Mouse (Mus musculus) midbrain, embryonic 15.5 days (tissue): ENCODE measurements around the gene Olfr1191-ps1. TPM values are rescaled to one million over a fixed set of nuclear protein-coding genes. Genes with fewer than 3 reads are reported as not detected.
"Not testable (repeated sequence)": the region's sequence is repeated elsewhere in the genome, so short reads cannot be mapped to it uniquely, and the experiment has no call there.

Experiments
- ATAC-seq: fragments of 200-750 bp; cut with Nextera tagmentation; replicated peaks from 2 replicates; pipeline ENCODE4 v1.8.0; 2017; ENCODE audit warnings: moderate TSS enrichment
- H3K27ac ChIP-seq: fragments of 300-500 bp; sonication (generic); 2 replicates; pipeline ENCODE4 v1.5.1; 2015; ENCODE audit warnings: mild to moderate bottlenecking, inconsistent platforms
- H3K27me3 ChIP-seq: fragments of 300-500 bp; sonication (generic); replicated peaks from 2 replicates; pipeline ENCODE4 v1.6.1; 2015; ENCODE audit warnings: inconsistent platforms
- H3K36me3 ChIP-seq: fragments of 300-500 bp; sonication (generic); replicated peaks from 2 replicates; pipeline ENCODE4 v1.6.1; 2015; ENCODE audit warnings: inconsistent platforms
- H3K4me1 ChIP-seq: fragments of 300-500 bp; sonication (generic); 2 replicates; pipeline ENCODE4 v1.6.1; 2015; ENCODE audit warnings: inconsistent platforms
- H3K4me2 ChIP-seq: fragments of 300-500 bp; sonication (generic); 2 replicates; pipeline ENCODE4 v1.6.1; 2015; ENCODE audit warnings: inconsistent platforms, mild to moderate bottlenecking, moderate library complexity
- H3K4me3 ChIP-seq: fragments of 300-500 bp; sonication (generic); 2 replicates; pipeline ENCODE4 v1.5.1; 2015; ENCODE audit warnings: mild to moderate bottlenecking, inconsistent platforms
- H3K9ac ChIP-seq: fragments of 300-500 bp; sonication (generic); 2 replicates; pipeline ENCODE4 v1.6.1; 2015; ENCODE audit warnings: mild to moderate bottlenecking, inconsistent platforms
- H3K9me3 ChIP-seq: fragments of 300-500 bp; sonication (generic); 2 replicates; pipeline ENCODE4 v1.6.1; 2016; ENCODE audit warnings: inconsistent platforms
- WGBS: fragments of 180-500 bp; shearing (Covaris S2); methylation state at CpG from one replicate; pipeline ENCODE4 v1.1.7; 2015; ENCODE audit warnings: mixed read lengths; 5-methylcytosine and 5-hydroxymethylcytosine counted together
- polyA plus RNA-seq: library from polyadenylated mRNA; unstranded; fragments of >200 nt; fragmentation: Nextera tagmentation; extraction: Ambion mirVana; gene quantifications from 2 replicates; pipeline ENCODE4 v1.2.1, GENCODE M21; 2015

Gene Olfr1191-ps1
- not detected in 2 replicates for polyA plus RNA-seq

- H3K4me2 ChIP-seq, H3K27me3 ChIP-seq, H3K4me3 ChIP-seq, H3K27ac ChIP-seq, H3K36me3 ChIP-seq, H3K4me1 ChIP-seq, ATAC-seq, H3K9ac ChIP-seq, H3K9me3 ChIP-seq: not testable (repeated sequence)
- WGBS: 100% methylated on average over 1 of the region's 1 CpGs
Measured at GRCm38 (mm10) chr2:88640242-88640641, at the start of gene Olfr1191-ps1. Olfr1191-ps1 (plus strand) TSS chr2:88640542.

GRCm38 (mm10) chr2:88648209-88648608, 7.9 kb downstream of the Olfr1191-ps1 start, which contains the start of gene Olfr1192-ps1:
Olfr1192-ps1 (plus strand) TSS chr2:88648509.
- Histone ChIP-seq H3K27ac (no peak within 1 kb of the TSS), H3K9ac (no peak within 1 kb of the TSS), H3K4me3 (no peak within 1 kb of the TSS), H3K27me3 (no peaks in the 10 kb centered on the region), H3K36me3 (no peaks in the 10 kb centered on the region), H3K9me3 (no peaks in the 10 kb centered on the region), H3K4me1 (no peaks in the 10 kb centered on the region), H3K4me2 (no peak within 1 kb of the TSS)
- ATAC-seq: no peak
- WGBS: 47% methylated on average over 1 of the region's 1 CpGs

- H3K9me3 ChIP-seq, H3K4me3 ChIP-seq, H3K9ac ChIP-seq, H3K4me2 ChIP-seq, ATAC-seq, H3K4me1 ChIP-seq, H3K36me3 ChIP-seq, H3K27ac ChIP-seq, H3K27me3 ChIP-seq: not testable (repeated sequence)
Measured at GRCm38 (mm10) chr2:88675328-88675727, 35.0 kb downstream of the Olfr1191-ps1 start, which contains the start of gene Olfr1193. Olfr1193 (plus strand) TSS chr2:88675628.

- Histone ChIP-seq H3K4me3 (no peak within 1 kb of the TSS), H3K36me3 (no peaks in the 10 kb centered on the region), H3K27me3 (no peaks in the 10 kb centered on the region), H3K9ac (no peak within 1 kb of the TSS), H3K27ac (no peak within 1 kb of the TSS), H3K9me3 (no peaks in the 10 kb centered on the region), H3K4me1 (no peaks in the 10 kb centered on the region), H3K4me2 (no peak within 1 kb of the TSS)
- ATAC-seq: no peak
Measured at GRCm38 (mm10) chr2:88689087-88689486, 48.7 kb downstream of the Olfr1191-ps1 start, which contains the start of gene Olfr1195. Olfr1195 (minus strand) TSS chr2:88689187.

Other genes starting within 250 kb of the Olfr1191-ps1 start
- gene Olfr1179, start 234.1 kb upstream of the Olfr1191-ps1 start, polyA plus RNA-seq: not detected in 2 replicates
- not detected in 2 replicates for gene Olfr1180, start 221.4 kb upstream of the Olfr1191-ps1 start, polyA plus RNA-seq
- not detected in 2 replicates for gene Olfr1181, start 214.4 kb upstream of the Olfr1191-ps1 start, polyA plus RNA-seq
- not detected in 2 replicates for gene Gm13757, start 191.4 kb upstream of the Olfr1191-ps1 start, polyA plus RNA-seq
- gene Olfr1183, start 185.7 kb upstream of the Olfr1191-ps1 start, polyA plus RNA-seq: not detected in 2 replicates
- not detected in 2 replicates for gene Olfr1184, start 156.9 kb upstream of the Olfr1191-ps1 start, polyA plus RNA-seq
- not detected in 2 replicates for gene Olfr1185-ps1, start 147.2 kb upstream of the Olfr1191-ps1 start, polyA plus RNA-seq
- not detected in 2 replicates for gene Olfr1186, start 122.0 kb upstream of the Olfr1191-ps1 start, polyA plus RNA-seq
- gene Olfr1188, start 83.6 kb upstream of the Olfr1191-ps1 start, polyA plus RNA-seq: not detected in 2 replicates
- not detected in 2 replicates for gene Olfr1189, start 54.1 kb upstream of the Olfr1191-ps1 start, polyA plus RNA-seq
- gene Olfr1192-ps1, start 8.0 kb downstream of the Olfr1191-ps1 start, polyA plus RNA-seq: not detected in 2 replicates
- not detected in 2 replicates for gene Olfr1193, start 35.1 kb downstream of the Olfr1191-ps1 start, polyA plus RNA-seq
- not detected in 2 replicates for gene Olfr1195, start 48.6 kb downstream of the Olfr1191-ps1 start, polyA plus RNA-seq
- gene Olfr1196, start 64.1 kb downstream of the Olfr1191-ps1 start, polyA plus RNA-seq: not detected in 2 replicates
- gene Olfr1197, start 91.8 kb downstream of the Olfr1191-ps1 start, polyA plus RNA-seq: not detected in 2 replicates
- not detected in 2 replicates for gene Olfr1198, start 110.8 kb downstream of the Olfr1191-ps1 start, polyA plus RNA-seq
- gene Olfr1199, start 119.9 kb downstream of the Olfr1191-ps1 start, polyA plus RNA-seq: not detected in 2 replicates
- not detected in 2 replicates for gene Olfr1200, start 129.9 kb downstream of the Olfr1191-ps1 start, polyA plus RNA-seq
- not detected in 2 replicates for gene Olfr1201, start 152.5 kb downstream of the Olfr1191-ps1 start, polyA plus RNA-seq
- not detected in 2 replicates for gene Olfr1202, start 174.0 kb downstream of the Olfr1191-ps1 start, polyA plus RNA-seq
- not detected in 2 replicates for gene Olfr1205, start 189.2 kb downstream of the Olfr1191-ps1 start, polyA plus RNA-seq
- gene Olfr1204, start 208.8 kb downstream of the Olfr1191-ps1 start, polyA plus RNA-seq: not detected in 2 replicates
- not detected in 2 replicates for gene Olfr1206, start 222.7 kb downstream of the Olfr1191-ps1 start, polyA plus RNA-seq